Mouse (Mus musculus): ENCODE measurements around the gene Slc6a17.

- TF ChIP-seq MAX (IDR thresholded peaks at IDR 0.05): no peak
- no peak for TF ChIP-seq CTCF (IDR thresholded peaks at IDR 0.05; ENCODE audit: control insufficient read depth, insufficient read depth, insufficient read length)
- TF ChIP-seq MYOG (IDR thresholded peaks at IDR 0.05; ENCODE audit: control insufficient read depth, extremely low read depth, insufficient read length): no peak
- no peak for TF ChIP-seq CEBPB (IDR thresholded peaks at IDR 0.05; ENCODE audit: low read depth)
- no peak for TF ChIP-seq USF1 (IDR thresholded peaks at IDR 0.05; ENCODE audit: low read depth)
These were observed 27.5 kb upstream of the Slc6a17 start for GRCm38 (mm10) chr3:107545278-107545677.

All from C2C12 (cell line).